Mouse (Mus musculus) R1 (cell line): ENCODE data around the gene Arap1.

ENCODE experiments used
- DNase-seq: peaks from one replicate; pipeline ENCODE4 v3.0.0-alpha.2; 2018; ENCODE audit warnings: low read depth, low spot score

The Arap1 gene

GRCm38 (mm10) chr7:101327263-101327662, 20.6 kb upstream of the Arap1 start:
- DNase-seq = no peak

- no peak for DNase-seq
Measured at GRCm38 (mm10) chr7:101327786-101328185, 20.1 kb upstream of the Arap1 start.

- DNase-seq = no peak
Measured at GRCm38 (mm10) chr7:101328621-101329158, 19.2 kb upstream of the Arap1 start.

- DNase-seq = no peak
Measured at GRCm38 (mm10) chr7:101329606-101330005, 18.3 kb upstream of the Arap1 start.

GRCm38 (mm10) chr7:101330074-101330840, 17.6 kb upstream of the Arap1 start:
- no peak for DNase-seq

- DNase-seq = no peak
Measured at GRCm38 (mm10) chr7:101330841-101331173, 17.1 kb upstream of the Arap1 start.

GRCm38 (mm10) chr7:101332045-101332831, 15.6 kb upstream of the Arap1 start:
- no peak for DNase-seq

GRCm38 (mm10) chr7:101335228-101335627, 12.6 kb upstream of the Arap1 start:
- DNase-seq = no peak

GRCm38 (mm10) chr7:101336686-101337085, 11.2 kb upstream of the Arap1 start:
- no peak for DNase-seq

GRCm38 (mm10) chr7:101337401-101337800, 10.5 kb upstream of the Arap1 start:
- no peak for DNase-seq

GRCm38 (mm10) chr7:101341405-101341804, 6.5 kb upstream of the Arap1 start:
- no peak for DNase-seq

- DNase-seq = no peak
Measured at GRCm38 (mm10) chr7:101343135-101343534, 4.7 kb upstream of the Arap1 start.

- DNase-seq = no peak
Measured at GRCm38 (mm10) chr7:101344892-101345291, 3.0 kb upstream of the Arap1 start.

- no peak for DNase-seq
Measured at GRCm38 (mm10) chr7:101346991-101347390, 876 bp upstream of the Arap1 start.

- no peak for DNase-seq
Measured at GRCm38 (mm10) chr7:101348312-101348711, 445 bp downstream of the Arap1 start.

- no peak for DNase-seq
Measured at GRCm38 (mm10) chr7:101349861-101350260, 2.0 kb downstream of the Arap1 start.

- DNase-seq = no peak
Measured at GRCm38 (mm10) chr7:101352404-101352803, 4.5 kb downstream of the Arap1 start.

GRCm38 (mm10) chr7:101354423-101354822, 6.6 kb downstream of the Arap1 start:
- no peak for DNase-seq

GRCm38 (mm10) chr7:101355551-101356100, 7.8 kb downstream of the Arap1 start:
- no peak for DNase-seq

- DNase-seq = no peak
Measured at GRCm38 (mm10) chr7:101356868-101357267, 9.0 kb downstream of the Arap1 start.

- DNase-seq = no peak
Measured at GRCm38 (mm10) chr7:101360406-101360805, 12.5 kb downstream of the Arap1 start.

GRCm38 (mm10) chr7:101361021-101361420, 13.2 kb downstream of the Arap1 start:
- DNase-seq = no peak
